8 mouse cellular contexts compared by ENCODE assay signal in genomic region chr13:21453449-21453848, GRCm38 (mm10). TPM values are rescaled to one million over a fixed set of nuclear protein-coding genes. Genes with fewer than 3 reads are reported as not detected.
A peak's percentile ranks its signal among the peaks of the same experiment; 100 is the strongest.
DNase-seq lines count a peak whose midpoint lies in the region; ATAC-seq and TF ChIP-seq lines count a peak whose summit lies in the region.

TSS of gene Zscan26 (minus strand) at chr13:21453730.

- no peaks in the 10 kb centered on the region for H3K9me3 ChIP-seq in forebrain, embryonic 12.5 days
- H3K9me3 ChIP-seq in heart, postnatal 0 days (replicated peaks; ENCODE audit: control insufficient read depth, low read length): no peaks in the 10 kb centered on the region
- no peaks in the 10 kb centered on the region for H3K9me3 ChIP-seq in liver, embryonic 16.5 days (replicated peaks; ENCODE audit: control insufficient read depth, low read length)
- no peaks in the 10 kb centered on the region for H3K9me3 ChIP-seq in neural tube, embryonic 13.5 days

- WGBS in forebrain, embryonic 12.5 days: 0% methylated on average over 23 of the region's 23 CpGs
- WGBS in heart, postnatal 0 days: under 1% methylated on average over 23 of the region's 23 CpGs
- under 1% methylated on average over 23 of the region's 23 CpGs for WGBS in liver, embryonic 16.5 days (ENCODE audit: insufficient replicate concordance)
- WGBS in neural tube, embryonic 13.5 days: under 1% methylated on average over 23 of the region's 23 CpGs

- H3K9ac ChIP-seq in forebrain, embryonic 12.5 days: peak within 1 kb of the TSS; percentile 76
- peak within 1 kb of the TSS; percentile 76 for H3K9ac ChIP-seq in heart, postnatal 0 days (replicated peaks; ENCODE audit: low read depth, low read length)
- H3K9ac ChIP-seq in liver, embryonic 16.5 days (ENCODE audit: low read depth, low read length): peak within 1 kb of the TSS; percentile 63
- peak within 1 kb of the TSS; percentile 76 for H3K9ac ChIP-seq in neural tube, embryonic 13.5 days

- TF ChIP-seq CTCF in heart, postnatal 0 days (IDR thresholded peaks at IDR 0.05; ENCODE audit: low read depth): no peak
- no peak for TF ChIP-seq CTCF in testis, adult 2 months (IDR thresholded peaks at IDR 0.05; ENCODE audit: control insufficient read depth, insufficient read depth, insufficient replicate concordance, low read depth, low read length)

- peaks cover 13% of the 10 kb centered on the region; the same call in 1 of the 2 replicates for H3K4me1 ChIP-seq in brown adipose tissue, adult 24 weeks (ENCODE audit: control insufficient read depth, insufficient read depth, insufficient read length, low read length)
- H3K4me1 ChIP-seq in forebrain, embryonic 12.5 days: peaks cover 14% of the 10 kb centered on the region
- peaks cover 9% of the 10 kb centered on the region for H3K4me1 ChIP-seq in heart, postnatal 0 days (ENCODE audit: control insufficient read depth, insufficient read depth)
- H3K4me1 ChIP-seq in liver, embryonic 16.5 days (ENCODE audit: control insufficient read depth, low read depth, low read length): no peaks in the 10 kb centered on the region; the same call in 1 of the 2 replicates
- H3K4me1 ChIP-seq in neural tube, embryonic 13.5 days (replicated peaks): peaks cover 15% of the 10 kb centered on the region
- H3K4me1 ChIP-seq in testis, adult 2 months (ENCODE audit: control insufficient read depth, insufficient read depth, low read length): peaks cover 2% of the 10 kb centered on the region

- peak; percentile 94 for ATAC-seq in CD4-positive, CD25-positive, alpha-beta regulatory T cell, adult 4 months
- ATAC-seq in forebrain, embryonic 12.5 days (ENCODE audit: low FRiP score): peak; percentile 94
- peak; percentile 90 for ATAC-seq in heart, postnatal 0 days (ENCODE audit: insufficient read depth, low read depth)
- ATAC-seq in liver, embryonic 16.5 days (ENCODE audit: low read depth): peak; percentile 75
- ATAC-seq in neural tube, embryonic 13.5 days (ENCODE audit: low read depth): peak; percentile 92

- TF ChIP-seq POLR2A in testis, adult 2 months (IDR thresholded peaks at IDR 0.05; ENCODE audit: control insufficient read depth, low read depth, low read length): peak; percentile 72

- DNase-seq in heart, postnatal 0 days (ENCODE audit: low spot score): peak; percentile 71
- DNase-seq in kidney, postnatal 4 days: peak; percentile 85 to 90

- no peak for TF ChIP-seq EP300 in heart, postnatal 0 days (IDR thresholded peaks at IDR 0.05; ENCODE audit: low read depth)

- peaks cover 7% of the 10 kb centered on the region; the same call in 1 of the 2 replicates for H3K36me3 ChIP-seq in forebrain, embryonic 12.5 days (replicated peaks)
- peaks cover 11% of the 10 kb centered on the region for H3K36me3 ChIP-seq in heart, postnatal 0 days (replicated peaks; ENCODE audit: control insufficient read depth, insufficient read depth, low read length)
- H3K36me3 ChIP-seq in liver, embryonic 16.5 days (ENCODE audit: control insufficient read depth, insufficient read depth): no peaks in the 10 kb centered on the region
- H3K36me3 ChIP-seq in neural tube, embryonic 13.5 days: 0 out of 2 replicates have a peak, but pooled peaks cover 11% of the 10 kb centered on the region
- no peaks in the 10 kb centered on the region for H3K36me3 ChIP-seq in testis, adult 2 months (ENCODE audit: control insufficient read depth, insufficient read depth, low read length)

- peak within 1 kb of the TSS; percentile 96 for H3K27ac ChIP-seq in brown adipose tissue, adult 24 weeks (replicated peaks; ENCODE audit: low read depth, low read length)
- peak within 1 kb of the TSS; percentile 75 for H3K27ac ChIP-seq in forebrain, embryonic 12.5 days
- H3K27ac ChIP-seq in heart, postnatal 0 days (ENCODE audit: low read depth): peak within 1 kb of the TSS; percentile 82
- peak within 1 kb of the TSS; percentile 71 for H3K27ac ChIP-seq in liver, embryonic 16.5 days (ENCODE audit: low read length)
- H3K27ac ChIP-seq in neural tube, embryonic 13.5 days (replicated peaks): peak within 1 kb of the TSS; percentile 68
- H3K27ac ChIP-seq in testis, adult 2 months (ENCODE audit: control insufficient read depth, insufficient read depth, low read depth, low read length): peak within 1 kb of the TSS; percentile 92

- H3K4me3 ChIP-seq in brown adipose tissue, adult 24 weeks (ENCODE audit: insufficient read depth, low read depth, low read length): peak within 1 kb of the TSS; percentile 83
- peak within 1 kb of the TSS; percentile 73 for H3K4me3 ChIP-seq in forebrain, embryonic 12.5 days (replicated peaks)
- H3K4me3 ChIP-seq in heart, postnatal 0 days (ENCODE audit: low read depth, low read length): peak within 1 kb of the TSS; percentile 86
- H3K4me3 ChIP-seq in liver, embryonic 16.5 days (ENCODE audit: low read depth, low read length): peak within 1 kb of the TSS; percentile 72
- peak within 1 kb of the TSS; percentile 81 for H3K4me3 ChIP-seq in neural tube, embryonic 13.5 days
- peak within 1 kb of the TSS; percentile 99 for H3K4me3 ChIP-seq in testis, adult 2 months (ENCODE audit: control insufficient read depth, low read depth, low read length)

- H3K27me3 ChIP-seq in forebrain, embryonic 12.5 days: peaks cover 9% of the 10 kb centered on the region; the same call in 1 of the 2 replicates
- no peaks in the 10 kb centered on the region for H3K27me3 ChIP-seq in heart, postnatal 0 days (ENCODE audit: control insufficient read depth, insufficient read depth, low read length)
- H3K27me3 ChIP-seq in liver, embryonic 16.5 days (ENCODE audit: control insufficient read depth, insufficient read depth, low read depth, low read length): no peaks in the 10 kb centered on the region; the same call in 1 of the 2 replicates
- peaks cover 26% of the 10 kb centered on the region for H3K27me3 ChIP-seq in neural tube, embryonic 13.5 days
- no peaks in the 10 kb centered on the region for H3K27me3 ChIP-seq in testis, adult 2 months (ENCODE audit: control insufficient read depth, insufficient read depth, low read length)

- peak within 1 kb of the TSS; percentile 79 for H3K4me2 ChIP-seq in forebrain, embryonic 12.5 days
- peak within 1 kb of the TSS; percentile 79 for H3K4me2 ChIP-seq in heart, postnatal 0 days (ENCODE audit: low read depth, low read length)
- H3K4me2 ChIP-seq in liver, embryonic 16.5 days (ENCODE audit: low read depth, low read length): peak within 1 kb of the TSS; percentile 64
- peak within 1 kb of the TSS; percentile 84 for H3K4me2 ChIP-seq in neural tube, embryonic 13.5 days

RNA-seq across cellular contexts. Expression of gene Zscan26, which starts in this region (rescaled TPM):
- polyA plus RNA-seq in CD4-positive, CD25-positive, alpha-beta regulatory T cell, adult 4 months (2017; shearing (Covaris generic)): 10 to 100 TPM; 78.3 to 80.7 TPM
- 16.1 and 18.3 TPM in 2 replicates for polyA plus RNA-seq in brown adipose tissue, adult 24 weeks (2012; ENCODE audit: insufficient read depth, insufficient read length, missing spikeins)
- 20.9 and 21.3 TPM in 2 replicates for polyA plus RNA-seq in forebrain, embryonic 12.5 days (2016; fragmentation: Nextera tagmentation; extraction: Ambion mirVana)
- total RNA-seq in heart, postnatal 0 days (2014; rRNA removed; ENCODE audit: low replicate concordance): 14.1 and 17.5 TPM in 2 replicates
- polyA plus RNA-seq in heart, postnatal 0 days (2015; fragmentation: Nextera tagmentation; extraction: Ambion mirVana): 19.5 and 22.4 TPM in 2 replicates
- polyA plus RNA-seq in liver, embryonic 16.5 days (2015; fragmentation: Nextera tagmentation; extraction: Ambion mirVana): 12.0 and 13.3 TPM in 2 replicates
- polyA plus RNA-seq in neural tube, embryonic 13.5 days (2015; fragmentation: Nextera tagmentation; extraction: Ambion mirVana): 23.5 and 27.9 TPM in 2 replicates
- polyA plus RNA-seq in testis, adult 2 months (2012; rRNA removed): 4.9 and 5.2 TPM in 2 replicates

Comparison
In these comparisons a context has a peak if more than half of its experiments do, and no peak if none do; other contexts are left out.
1. Peak in every context shown above with its lines: DNase-seq, ATAC-seq, H3K4me3 ChIP-seq and H3K27ac ChIP-seq.